Mouse (Mus musculus): ENCODE measurements around the gene Ppt2.

DNA sequence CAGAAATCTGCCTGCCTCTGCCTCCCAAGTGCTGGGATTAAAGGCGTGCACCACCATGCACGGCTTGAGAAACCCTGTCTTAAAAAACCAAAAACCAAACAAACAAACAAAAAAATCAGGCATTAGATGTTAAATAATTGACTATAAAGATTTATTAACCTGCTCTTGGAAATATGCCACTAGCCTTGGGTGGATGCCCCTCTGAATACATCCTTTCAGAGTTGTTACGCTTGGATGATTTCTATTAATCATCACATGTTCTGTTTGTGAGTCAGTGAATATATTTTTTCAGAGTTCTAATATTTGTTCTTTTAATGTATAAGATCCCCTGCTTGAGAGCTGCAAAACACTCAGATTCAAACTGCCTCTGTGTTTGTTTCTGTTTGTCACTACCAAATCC is 3.3 kb downstream of the Ppt2 start:
- no peak for TF ChIP-seq FOSL1 (IDR thresholded peaks at IDR 0.05; ENCODE audit: insufficient read depth, low read length, poor library complexity, severe bottlenecking)
- TF ChIP-seq CTCF (IDR thresholded peaks at IDR 0.05; ENCODE audit: control insufficient read depth, insufficient read depth, insufficient read length): no peak
- no peak for TF ChIP-seq USF1 (IDR thresholded peaks at IDR 0.05; ENCODE audit: low read depth)
- no peak for TF ChIP-seq MYOG (IDR thresholded peaks at IDR 0.05; ENCODE audit: control insufficient read depth, extremely low read depth, insufficient read length)
- no peak for TF ChIP-seq MYOD1 (IDR thresholded peaks at IDR 0.05; ENCODE audit: control insufficient read depth, insufficient read length, low read depth)
- no peak for TF ChIP-seq MAX (IDR thresholded peaks at IDR 0.05)
- TF ChIP-seq CEBPB (IDR thresholded peaks at IDR 0.05; ENCODE audit: low read depth): no peak

Data from C2C12 (cell line).